Mouse (Mus musculus): ENCODE data around the gene Bcl9.

- TF ChIP-seq CTCF (IDR thresholded peaks at IDR 0.05; ENCODE audit: low read depth, low read length) = no peak
- no peak for TF ChIP-seq POLR2AphosphoS5 (IDR thresholded peaks at IDR 0.05; ENCODE audit: insufficient replicate concordance, low read depth, low read length)
- no peak for TF ChIP-seq GATA1 (IDR thresholded peaks at IDR 0.05; ENCODE audit: borderline replicate concordance, low read length)
- TF ChIP-seq TAL1 (conservative IDR thresholded peaks at IDR 0.05; ENCODE audit: low read depth, low read length) = no peak
- no peak for TF ChIP-seq GATA2 (IDR thresholded peaks at IDR 0.05; ENCODE audit: borderline replicate concordance, low read depth, low read length)
These were observed 69.7 kb downstream of the Bcl9 start for GRCm38 (mm10) chr3:97228020-97228419.
